ENCODE assay signal across 8 mouse cellular contexts in the genomic region with DNA sequence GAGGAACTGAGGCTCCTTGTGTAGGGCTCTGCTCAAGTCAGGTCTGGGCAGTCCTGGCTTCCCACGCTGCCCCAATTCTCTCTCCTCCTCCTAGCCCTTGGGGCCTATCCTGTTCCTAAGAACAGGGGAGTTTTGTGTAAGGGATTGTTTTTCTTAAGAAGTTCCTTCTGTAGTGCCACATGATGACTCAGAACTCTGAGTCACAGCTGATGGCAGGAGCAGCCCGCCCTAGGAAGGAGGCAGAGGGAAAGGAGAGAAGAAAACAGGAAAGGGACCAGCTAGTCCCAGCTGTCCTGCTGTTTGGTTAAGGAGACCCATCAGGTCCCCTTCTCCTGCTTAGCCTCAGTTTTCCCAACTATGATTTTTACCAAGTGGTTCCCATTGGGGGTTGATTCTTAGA. TPM values are rescaled to one million over a fixed set of nuclear protein-coding genes. Genes with fewer than 3 reads are reported as not detected.
DNase-seq lines count a peak whose midpoint lies in the region; ATAC-seq lines count a peak whose summit lies in the region.

No protein-coding gene starts in this region.

- no peaks in the 10 kb centered on the region for H3K9me3 ChIP-seq in hindbrain, embryonic 13.5 days
- H3K9me3 ChIP-seq in midbrain, embryonic 14.5 days (ENCODE audit: control insufficient read depth, low read length): no peaks in the 10 kb centered on the region

- H3K4me1 ChIP-seq in hindbrain, embryonic 13.5 days (replicated peaks): peaks cover 27% of the 10 kb centered on the region
- H3K4me1 ChIP-seq in midbrain, embryonic 14.5 days (ENCODE audit: control insufficient read depth, insufficient read depth, low read length): 0 out of 2 replicates have a peak, but pooled peaks cover 3% of the 10 kb centered on the region

- 0 out of 2 replicates have a peak, but pooled peaks cover 7% of the 10 kb centered on the region for H3K27me3 ChIP-seq in hindbrain, embryonic 13.5 days
- H3K27me3 ChIP-seq in midbrain, embryonic 14.5 days (ENCODE audit: control insufficient read depth, insufficient read depth, low read length): no peaks in the 10 kb centered on the region

- no peak overlapping the region for H3K4me2 ChIP-seq in hindbrain, embryonic 13.5 days
- no peak overlapping the region for H3K4me2 ChIP-seq in midbrain, embryonic 14.5 days (ENCODE audit: low read length)

- 67% methylated on average over 2 of the region's 2 CpGs for WGBS in hindbrain, embryonic 13.5 days
- 86% methylated on average over 2 of the region's 2 CpGs for WGBS in midbrain, embryonic 14.5 days

- H3K36me3 ChIP-seq in hindbrain, embryonic 13.5 days: no peaks in the 10 kb centered on the region
- no peaks in the 10 kb centered on the region for H3K36me3 ChIP-seq in midbrain, embryonic 14.5 days (ENCODE audit: control insufficient read depth, insufficient read depth, low read length)

- H3K27ac ChIP-seq in hindbrain, embryonic 13.5 days: no peak overlapping the region
- no peak overlapping the region for H3K27ac ChIP-seq in midbrain, embryonic 14.5 days (replicated peaks; ENCODE audit: low read depth, low read length)

- intact Hi-C loops in gastrocnemius, postnatal 36 days (cut with DNase I): loop anchor here (2.0 kb wide), 1 partner anchor 57 kb away; no protein-coding TSS in a partner anchor
- intact Hi-C loops in left cerebral cortex, postnatal 36 days (cut with DNase I): loop anchor here (2.0 kb wide), 1 partner anchor 57 kb away; no protein-coding TSS in a partner anchor

- peak; percentile 65 for DNase-seq in gastrocnemius, adult 18-20 months (ENCODE audit: low spot score)
- DNase-seq in gastrocnemius, postnatal 36 days: no peak
- peak; percentile 76 for DNase-seq in urinary bladder, postnatal 14 days (ENCODE audit: low spot score)
- no peak for DNase-seq in urinary bladder, postnatal 4 days (ENCODE audit: low spot score in 2 of 2)
- DNase-seq in left cerebral cortex, postnatal 36 days (ENCODE audit: low spot score in 2 of 2): peak; percentile 47 to 59
- DNase-seq in thymus, postnatal 10 days (ENCODE audit: low spot score in 2 of 2): no peak
- no peak for DNase-seq in midbrain, embryonic 14.5 days

- no peak overlapping the region for H3K4me3 ChIP-seq in hindbrain, embryonic 13.5 days
- no peak overlapping the region for H3K4me3 ChIP-seq in midbrain, embryonic 14.5 days (replicated peaks; ENCODE audit: low read depth, low read length)

- no peak for ATAC-seq in hindbrain, embryonic 13.5 days (ENCODE audit: low FRiP score)
- ATAC-seq in midbrain, embryonic 14.5 days (ENCODE audit: low FRiP score, low TSS enrichment): no peak

- H3K9ac ChIP-seq in hindbrain, embryonic 13.5 days: no peak overlapping the region
- H3K9ac ChIP-seq in midbrain, embryonic 14.5 days (replicated peaks; ENCODE audit: low read length): no peak overlapping the region

RNA-seq across cellular contexts. Expression of a gene that starts 15.6 kb away (rescaled TPM):
- total RNA-seq in gastrocnemius, adult 18-20 months (2021): 100 to 1,000 TPM; 526 to 574 TPM
- total RNA-seq in gastrocnemius, postnatal 36 days (2021): 100 to 1,000 TPM; 396 to 415 TPM
- 10 to 100 TPM; 57.7 to 90.6 TPM for total RNA-seq in left cerebral cortex, postnatal 36 days (2021)
- 27.4 and 28.2 TPM in 2 replicates for polyA plus RNA-seq in hindbrain, embryonic 13.5 days (2015; fragmentation: Nextera tagmentation; extraction: Ambion mirVana)
- polyA plus RNA-seq in midbrain, embryonic 14.5 days (2014; fragmentation: Nextera tagmentation; extraction: Ambion mirVana): 8.8 and 18.9 TPM in 2 replicates

Comparison
In these comparisons a context has a peak if more than half of its experiments do, and no peak if none do; other contexts are left out.
1. DNase-seq: peak in gastrocnemius, adult 18-20 months (single experiment), urinary bladder, postnatal 14 days (single experiment) and left cerebral cortex, postnatal 36 days (2 of 2); none in gastrocnemius, postnatal 36 days (0 of 2), urinary bladder, postnatal 4 days (0 of 2), thymus, postnatal 10 days (0 of 2) and midbrain, embryonic 14.5 days (single experiment).
2. RNA of a gene that starts 15.6 kb away (total RNA-seq): 526 to 574 TPM in gastrocnemius, adult 18-20 months and 396 to 415 TPM in gastrocnemius, postnatal 36 days; 57.7 to 90.6 TPM in left cerebral cortex, postnatal 36 days; every median in the first group is over 4 times any median in the second.